Mouse (Mus musculus) left cerebral cortex, adult 8-10 months (tissue): ENCODE measurements at regions not wholly inside any gene's neighbourhood (a gene's known extent, or its start where the extent isn't known, plus 50 kb on each side); places are given as distances from the start of the nearest gene placed in this dataset.

Experiments
- DNase-seq, 2 experiments: peaks; one replicate each; pipeline ENCODE4 v3.0.0; 2022; ENCODE audit warnings: low spot score in 2 of 2

GRCm38 (mm10) chr16:47081896-47082295 is 583.6 kb upstream of the Nectin3 start:
- no peak for DNase-seq

GRCm38 (mm10) chr16:47080330-47080729 is 582.0 kb upstream of the Nectin3 start:
- no peak for DNase-seq

GRCm38 (mm10) chr16:47059293-47059963 is 561.1 kb upstream of the Nectin3 start:
- DNase-seq, result no peak

- DNase-seq, result no peak
These were observed 560.5 kb upstream of the Nectin3 start for GRCm38 (mm10) chr16:47058811-47059210.

GRCm38 (mm10) chr16:47025971-47026370 is 527.6 kb upstream of the Nectin3 start:
- DNase-seq, result peak; percentile 4 to 75

GRCm38 (mm10) chr16:47017486-47017885 is 519.2 kb upstream of the Nectin3 start:
- no peak for DNase-seq

GRCm38 (mm10) chr16:46982910-46983600 is 484.7 kb upstream of the Nectin3 start:
- no peak for DNase-seq

GRCm38 (mm10) chr16:46982272-46982909 is 484.1 kb upstream of the Nectin3 start:
- no peak for DNase-seq

- no peak for DNase-seq
These were observed 467.4 kb upstream of the Nectin3 start for GRCm38 (mm10) chr16:46965741-46966140.

GRCm38 (mm10) chr16:46956990-46957389 is 458.7 kb upstream of the Nectin3 start:
- peak in 1 of 2 experiments; percentile 42 for DNase-seq

- DNase-seq, result no peak
These were observed 427.7 kb upstream of the Nectin3 start for GRCm38 (mm10) chr16:46926060-46926459.

GRCm38 (mm10) chr16:46894576-46895203 is 396.4 kb upstream of the Nectin3 start:
- DNase-seq, result no peak

GRCm38 (mm10) chr16:46878739-46879138 is 380.4 kb upstream of the Nectin3 start:
- DNase-seq, result no peak

GRCm38 (mm10) chr16:46863959-46864358 is 365.6 kb upstream of the Nectin3 start:
- no peak for DNase-seq

- no peak for DNase-seq
These were observed 351.2 kb upstream of the Nectin3 start for GRCm38 (mm10) chr16:46849534-46849933.

GRCm38 (mm10) chr16:46848755-46849154 is 350.4 kb upstream of the Nectin3 start:
- DNase-seq, result no peak

- no peak for DNase-seq
These were observed 349.5 kb upstream of the Nectin3 start for GRCm38 (mm10) chr16:46847707-46848356.

- DNase-seq, result no peak
These were observed 342.9 kb upstream of the Nectin3 start for GRCm38 (mm10) chr16:46841179-46841578.

- DNase-seq, result no peak
These were observed 342.4 kb upstream of the Nectin3 start for GRCm38 (mm10) chr16:46840764-46841163.

- no peak for DNase-seq
These were observed 326.8 kb upstream of the Nectin3 start for GRCm38 (mm10) chr16:46825147-46825546.

- DNase-seq, result no peak
These were observed 324.4 kb upstream of the Nectin3 start for GRCm38 (mm10) chr16:46822753-46823152.

GRCm38 (mm10) chr16:46818215-46818614 is 319.9 kb upstream of the Nectin3 start:
- DNase-seq, result no peak
